Mouse (Mus musculus) yolk sac, embryonic 10.5 days (tissue): ENCODE data around the gene Cfap97d1.

Experiments
- DNase-seq: peaks from one replicate; pipeline ENCODE4 v3.0.0-alpha.2; 2017; ENCODE audit warnings: low spot score

The Cfap97d1 gene

GRCm38 (mm10) chr11:102037789-102038188 lies 53.7 kb downstream of the Cfap97d1 start:
- DNase-seq: no peak

GRCm38 (mm10) chr11:102039487-102040137 lies 55.5 kb downstream of the Cfap97d1 start:
- DNase-seq: no peak

- peak; percentile 86 for DNase-seq
Observed at GRCm38 (mm10) chr11:102040138-102040524, 56.1 kb downstream of the Cfap97d1 start.

- no peak for DNase-seq
Observed at GRCm38 (mm10) chr11:102040646-102041045, 56.6 kb downstream of the Cfap97d1 start.

- no peak for DNase-seq
Observed at GRCm38 (mm10) chr11:102041350-102041949, 57.4 kb downstream of the Cfap97d1 start, which contains the start of gene Cd300lg. Cd300lg (plus strand) TSS chr11:102041509.
